Mouse (Mus musculus): ENCODE measurements around the gene Jak1.

Gene Jak1

DNA sequence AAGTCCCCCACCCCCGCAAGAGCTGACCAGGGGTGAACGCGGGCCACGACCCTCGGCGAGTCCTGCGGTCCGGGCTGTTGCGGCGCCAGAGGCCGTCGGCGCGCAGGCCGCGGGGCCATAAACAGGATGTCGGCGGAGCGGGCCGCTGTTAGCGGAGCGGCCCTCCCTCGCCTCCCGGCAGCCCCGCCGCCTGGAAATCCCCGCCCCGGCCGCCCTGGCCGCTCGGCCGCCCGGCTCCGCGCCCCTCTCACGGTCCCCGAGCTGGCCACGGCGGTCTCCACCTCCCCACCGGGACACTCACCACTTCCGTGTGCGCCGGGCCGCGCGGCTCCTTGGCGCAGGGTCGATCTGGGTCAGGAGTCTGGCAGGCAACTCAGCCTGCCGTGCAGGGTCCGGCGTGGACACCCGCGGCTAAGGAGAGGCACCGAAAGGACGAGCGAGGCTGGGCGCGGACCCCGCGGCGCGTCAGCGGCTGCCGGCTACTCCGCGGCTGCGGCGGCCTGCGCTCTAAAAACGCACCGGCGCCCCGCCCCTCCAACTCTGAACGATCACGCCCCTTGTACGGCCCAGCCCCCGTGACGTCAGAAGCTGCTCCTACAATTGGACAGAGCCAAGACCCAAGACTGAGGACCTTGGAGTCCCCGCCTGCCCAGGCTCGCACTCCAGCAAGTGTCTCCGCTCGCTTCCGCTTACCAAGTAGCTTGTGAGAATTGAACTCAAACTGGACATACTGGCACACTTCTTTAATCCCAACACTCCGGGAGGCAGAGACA lies at the start of gene Jak1:
Jak1 (minus strand) TSS at position 542 of the 773 bp plus-strand sequence.
- peak; percentile 98 for DNase-seq

DNA sequence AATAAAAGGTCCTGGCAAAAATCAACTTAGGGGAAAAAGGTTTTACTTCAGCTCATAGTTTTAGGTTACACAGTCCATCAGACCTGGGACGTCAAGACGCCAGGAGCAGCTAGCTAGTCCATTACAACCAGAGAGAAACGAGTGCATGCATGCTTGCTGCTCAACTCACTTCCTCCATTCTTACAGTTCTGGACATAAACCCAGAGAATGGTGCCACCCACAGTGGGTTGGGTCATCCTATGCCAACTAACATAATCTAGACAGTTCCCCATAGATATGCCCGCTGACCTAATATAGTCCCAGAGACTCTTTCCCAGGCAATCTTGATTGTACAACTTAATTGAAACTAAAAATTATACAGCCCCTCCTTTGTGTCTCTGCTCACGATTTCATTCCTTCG lies 47.0 kb upstream of the Jak1 start:
- DNase-seq, result no peak

DNA sequence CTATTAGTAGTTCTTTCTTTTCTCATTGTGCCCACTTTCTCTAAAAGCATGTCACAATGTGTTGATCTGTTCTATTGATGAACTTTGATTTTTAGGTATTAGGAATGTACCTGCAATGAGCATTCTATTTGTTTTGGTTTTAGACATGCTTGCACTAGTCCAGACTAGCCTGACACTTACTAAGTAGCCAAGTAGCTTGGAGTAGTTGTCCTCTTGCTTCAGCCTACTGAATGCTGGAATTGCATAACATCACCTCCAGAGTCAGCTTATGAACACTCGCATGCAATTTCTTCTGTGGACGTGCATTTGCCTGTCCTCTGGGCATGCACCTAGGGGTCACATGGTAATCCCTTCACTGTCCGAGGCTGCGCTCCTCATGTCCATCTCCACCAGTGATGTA lies 43.1 kb upstream of the Jak1 start:
- DNase-seq, result no peak

DNA sequence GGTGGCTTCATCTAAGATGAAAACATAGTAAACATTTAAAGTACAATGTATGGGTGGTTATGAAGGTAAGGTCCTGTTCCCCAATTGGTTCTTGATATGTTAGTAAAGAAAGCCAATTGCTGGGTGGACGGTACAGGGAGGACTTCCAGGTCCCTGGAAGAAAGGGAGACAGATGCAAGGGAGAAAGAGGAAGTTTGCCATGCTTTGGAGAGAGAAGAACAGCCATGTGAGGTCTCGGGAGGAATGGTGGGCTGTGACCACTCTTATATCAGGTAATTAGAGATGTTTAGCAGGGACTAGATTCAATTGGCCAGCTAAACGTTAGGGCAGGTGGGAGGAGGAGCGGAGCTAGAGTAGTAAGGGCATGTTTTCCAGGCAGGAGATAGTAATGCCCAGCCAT lies 42.2 kb upstream of the Jak1 start:
- DNase-seq, result no peak

DNA sequence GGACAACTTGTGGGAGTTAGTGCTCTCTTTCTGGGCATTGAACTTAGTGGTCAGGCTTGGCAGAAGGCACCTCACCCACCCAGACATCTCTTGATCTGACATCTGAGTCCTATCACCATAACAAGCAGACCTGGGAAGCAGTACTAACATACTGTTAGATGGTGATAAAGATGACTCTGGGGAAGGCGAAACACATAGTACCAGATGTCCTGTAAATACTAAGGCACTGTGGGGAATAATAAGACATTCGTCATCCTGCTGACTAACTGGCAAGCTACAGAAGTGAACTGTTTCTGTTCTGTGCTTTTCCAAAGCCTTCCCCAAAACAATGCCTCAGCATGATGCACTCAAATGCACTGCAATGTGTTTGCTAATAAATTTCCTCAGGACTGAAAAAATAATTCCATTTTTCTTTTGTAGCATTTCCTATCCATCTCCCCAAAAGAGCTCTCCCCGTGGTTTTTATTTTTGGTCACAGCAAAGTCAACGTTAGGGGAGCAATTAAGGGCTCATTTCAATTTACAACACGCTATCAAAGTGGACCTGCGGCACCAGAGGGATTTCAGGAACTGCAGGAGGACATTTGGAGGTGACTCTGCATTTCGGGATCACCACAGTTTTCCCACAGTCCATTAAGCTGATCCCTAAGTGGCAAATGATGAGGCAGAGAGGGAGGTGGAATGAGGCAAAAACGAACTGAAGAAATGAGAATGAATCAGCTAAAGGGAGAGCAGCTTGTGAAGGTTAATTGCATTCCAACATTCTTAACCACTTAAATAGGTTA lies 41.2 kb upstream of the Jak1 start:
- DNase-seq, result no peak

DNA sequence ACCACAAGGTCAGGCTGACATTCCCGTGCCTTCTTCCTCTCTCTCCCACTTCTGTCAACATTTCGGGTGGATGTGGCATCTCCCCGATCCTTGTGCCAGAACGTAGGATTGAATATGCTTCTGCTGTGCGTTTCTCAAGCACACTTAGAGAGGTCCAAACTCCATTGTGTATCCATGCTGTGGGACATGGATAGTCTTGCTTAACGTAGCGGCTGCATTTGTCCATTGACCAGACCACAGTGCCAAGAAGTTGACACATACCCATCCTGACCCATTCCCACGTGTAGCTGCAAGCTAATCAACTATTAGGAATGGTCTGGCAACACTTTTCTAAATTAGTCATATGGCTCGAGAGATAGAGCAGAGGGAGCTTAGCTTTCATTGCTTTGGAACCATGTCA lies 40.0 kb upstream of the Jak1 start:
- DNase-seq, result no peak

DNA sequence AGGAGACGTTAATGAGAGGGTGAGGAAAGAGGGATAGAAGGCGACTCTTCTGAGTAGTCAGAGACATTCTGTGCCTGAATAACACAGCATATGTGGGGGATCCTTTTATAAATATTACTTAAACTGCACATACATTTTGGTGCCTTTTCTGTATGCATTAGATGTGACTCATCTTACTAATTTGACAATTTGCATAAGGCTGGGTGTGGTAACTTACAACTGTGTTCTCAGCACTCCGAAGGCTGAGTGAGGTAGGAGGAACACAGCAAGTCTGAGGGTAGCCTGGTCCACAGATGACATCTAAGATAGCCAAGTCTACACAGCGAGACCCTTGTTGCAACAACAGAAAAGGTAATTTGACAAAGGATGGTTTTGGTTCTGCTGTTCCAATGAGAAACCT lies 39.0 kb upstream of the Jak1 start:
- DNase-seq, result no peak

DNA sequence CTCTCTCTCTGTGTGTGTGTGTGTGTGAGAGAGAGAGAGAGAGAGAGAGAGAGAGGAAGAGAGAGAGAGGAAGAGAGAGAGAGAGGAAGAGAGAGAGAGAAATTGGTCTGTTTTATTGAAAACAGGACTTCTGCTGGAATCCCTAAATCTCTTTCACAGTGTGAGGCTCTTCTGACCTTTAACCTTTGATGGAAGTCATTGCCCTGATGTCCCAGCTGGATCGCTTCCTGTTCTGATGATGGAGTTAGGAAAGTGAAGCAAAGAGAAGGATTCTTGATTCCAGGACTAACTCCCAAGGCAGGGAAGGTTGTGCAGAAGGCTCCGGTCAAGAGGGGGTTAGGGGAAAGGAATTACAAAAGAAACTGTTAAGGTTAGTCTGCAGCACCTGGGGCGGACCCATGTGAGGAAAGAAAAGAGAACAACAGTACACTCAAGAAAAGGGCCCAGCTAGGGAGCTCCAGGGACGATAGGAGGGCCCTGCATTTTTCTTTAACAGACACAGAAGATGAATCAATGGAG lies 35.4 kb upstream of the Jak1 start:
- no peak for DNase-seq

DNA sequence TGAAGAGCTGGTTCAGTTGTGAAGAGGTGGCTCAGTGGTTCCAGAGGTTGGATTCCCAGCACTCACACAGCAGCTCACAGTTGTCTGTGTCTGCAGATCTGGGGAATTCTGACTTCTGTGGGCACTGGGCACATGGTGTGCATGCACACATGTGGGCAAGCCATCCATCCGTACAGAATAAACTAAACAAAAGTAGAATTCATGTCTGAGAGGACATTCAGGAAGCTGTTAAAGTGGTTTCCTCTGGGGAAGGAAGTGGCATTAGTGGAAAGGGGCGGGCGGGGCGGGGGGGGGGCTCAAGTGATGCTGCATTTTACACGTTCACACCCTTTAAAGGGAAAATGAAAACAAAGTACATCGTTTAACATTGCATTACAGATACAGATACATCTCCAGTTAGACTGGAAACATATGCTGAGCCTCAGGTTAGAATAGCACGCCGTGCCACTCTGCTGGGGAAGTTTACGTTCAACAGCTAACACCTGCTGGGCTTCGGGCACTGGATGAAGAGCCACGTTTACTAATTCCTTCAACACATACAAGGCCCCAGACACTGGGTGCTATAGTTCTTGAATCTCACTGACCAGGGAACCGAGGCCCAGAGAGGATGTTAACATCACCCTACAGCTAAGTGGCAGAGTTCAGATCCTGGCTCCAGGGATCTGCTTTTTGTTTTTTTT lies 33.4 kb upstream of the Jak1 start:
- no peak for DNase-seq

DNA sequence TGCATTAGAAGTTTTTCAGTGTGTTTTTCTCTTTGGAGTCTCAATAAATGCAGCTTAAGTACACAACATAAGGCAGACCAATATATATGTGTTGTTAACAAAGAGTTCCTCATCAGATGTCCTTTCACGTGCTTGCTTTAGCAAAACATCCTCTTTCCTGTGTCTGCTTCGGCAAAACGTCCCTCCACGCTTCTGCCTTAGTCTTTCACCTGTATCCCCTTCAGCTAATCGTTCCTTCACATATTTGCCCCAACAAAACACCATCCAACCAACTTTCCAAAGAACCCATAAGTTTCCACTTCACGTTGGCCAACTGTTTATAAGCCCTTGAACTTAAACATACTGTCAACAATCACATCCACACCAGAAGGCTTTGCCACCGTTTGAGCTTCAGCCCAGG lies 31.8 kb upstream of the Jak1 start:
- no peak for DNase-seq

DNA sequence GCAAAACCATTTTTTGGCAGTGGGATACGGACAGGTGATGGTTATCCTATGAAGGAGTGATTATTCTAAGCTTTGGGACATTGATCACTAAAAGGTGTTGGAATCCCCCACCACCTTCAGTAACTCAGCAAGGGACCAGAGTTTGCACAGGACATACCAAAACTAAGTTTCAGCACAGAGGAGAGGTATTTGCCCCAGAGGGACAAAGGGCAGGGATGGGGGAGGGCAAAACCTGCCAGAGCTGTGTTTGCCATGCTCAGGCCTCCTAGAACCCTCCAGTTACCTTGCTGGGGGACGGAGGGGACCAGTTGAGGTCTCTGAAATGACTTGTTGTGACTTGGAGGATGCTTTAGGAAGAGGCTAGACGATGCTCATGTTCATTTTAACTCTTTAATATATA lies 30.7 kb upstream of the Jak1 start:
- DNase-seq, result no peak

DNA sequence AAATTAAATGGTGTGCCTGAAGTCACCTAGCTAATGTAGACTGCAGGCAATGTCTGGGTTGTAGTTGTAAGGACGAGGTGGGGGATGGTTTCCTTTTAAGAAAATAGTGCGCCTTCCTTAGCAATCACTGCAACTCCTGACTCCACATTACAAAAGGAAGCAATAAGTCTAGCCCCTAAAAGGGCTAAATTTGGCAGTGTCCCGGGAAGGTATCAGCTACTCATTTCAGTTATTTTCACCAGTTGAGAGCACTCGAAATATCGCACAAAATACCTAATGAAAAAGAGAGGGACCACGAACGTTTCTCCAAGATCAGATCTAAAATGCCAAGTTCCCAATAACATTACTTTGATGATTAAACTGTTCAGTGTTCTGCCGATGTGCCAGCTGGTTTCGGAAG lies 28.6 kb upstream of the Jak1 start:
- DNase-seq, result no peak

DNA sequence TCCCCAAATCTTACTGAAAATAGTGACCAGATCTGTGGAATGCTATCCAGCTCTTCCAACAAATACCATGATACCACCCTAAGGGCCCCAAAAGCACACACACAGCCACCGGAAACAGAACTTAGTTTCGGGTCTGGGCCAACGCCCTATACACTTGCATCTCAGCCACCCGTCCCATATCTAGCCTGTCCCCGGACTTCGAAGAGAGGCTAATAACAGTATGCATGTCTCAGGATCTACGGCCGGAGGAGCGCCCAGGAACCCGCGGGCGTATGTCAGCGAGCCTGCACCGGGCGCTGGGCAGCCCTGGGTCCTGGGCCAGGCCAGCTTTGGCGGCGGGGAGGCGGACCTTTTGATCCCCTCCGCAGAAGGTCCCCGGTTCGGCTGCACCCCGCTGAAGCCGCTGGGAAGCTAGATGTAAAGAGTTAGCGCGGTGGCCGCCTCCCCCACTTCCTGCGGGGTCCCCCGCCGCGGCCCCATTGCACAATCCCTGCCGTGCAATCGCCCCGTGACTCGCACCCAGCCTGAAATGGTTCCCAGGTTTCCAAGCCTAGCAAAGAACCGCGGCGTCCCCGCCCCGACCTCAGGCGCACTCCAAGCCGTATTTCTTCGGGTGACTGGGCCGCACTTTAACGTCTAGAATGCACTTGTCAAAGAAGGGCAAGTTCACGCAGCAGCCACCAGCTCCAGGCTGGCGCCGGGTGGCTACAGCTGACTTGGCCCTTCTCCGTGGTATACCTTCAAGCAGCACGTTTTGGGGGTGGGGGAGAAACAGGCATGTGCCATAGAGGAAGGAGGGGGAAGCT lies 27.9 kb upstream of the Jak1 start:
- DNase-seq, result peak; percentile 73

DNA sequence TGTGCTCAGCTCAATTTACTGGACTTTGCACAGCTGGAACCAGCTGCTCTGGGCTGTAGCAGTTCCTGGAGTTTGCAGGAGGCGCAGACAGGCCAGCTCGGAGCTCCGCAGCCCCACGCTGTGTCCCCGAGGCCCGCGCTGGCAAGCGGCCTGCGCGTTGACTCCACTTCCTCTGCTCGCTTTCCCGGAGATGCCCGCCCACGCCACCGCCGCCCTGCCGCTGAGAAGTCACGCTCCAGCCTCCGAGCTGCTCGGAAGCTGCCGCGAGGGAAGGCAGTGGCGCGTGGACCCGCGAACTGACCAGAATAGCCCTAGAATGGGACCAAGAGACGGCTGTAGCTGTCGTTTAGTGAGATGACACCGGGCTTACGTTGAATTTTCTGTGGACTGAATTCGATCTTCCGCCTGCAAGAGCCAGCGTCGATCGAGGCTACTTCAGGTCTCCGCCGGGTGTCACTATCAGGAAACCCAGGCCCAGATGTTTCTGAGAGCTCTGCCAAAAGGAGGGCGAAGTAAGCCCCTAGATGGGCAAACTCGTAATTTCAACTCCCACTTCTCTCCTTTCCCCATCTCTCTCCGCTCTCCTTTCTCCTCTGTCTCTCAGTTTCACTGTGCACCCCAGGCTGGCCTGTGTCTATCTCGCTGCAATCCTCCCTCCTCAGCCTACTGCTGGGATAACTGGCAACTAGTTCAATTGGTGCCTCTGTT lies 27.1 kb upstream of the Jak1 start:
- DNase-seq, result peak; percentile 88

DNA sequence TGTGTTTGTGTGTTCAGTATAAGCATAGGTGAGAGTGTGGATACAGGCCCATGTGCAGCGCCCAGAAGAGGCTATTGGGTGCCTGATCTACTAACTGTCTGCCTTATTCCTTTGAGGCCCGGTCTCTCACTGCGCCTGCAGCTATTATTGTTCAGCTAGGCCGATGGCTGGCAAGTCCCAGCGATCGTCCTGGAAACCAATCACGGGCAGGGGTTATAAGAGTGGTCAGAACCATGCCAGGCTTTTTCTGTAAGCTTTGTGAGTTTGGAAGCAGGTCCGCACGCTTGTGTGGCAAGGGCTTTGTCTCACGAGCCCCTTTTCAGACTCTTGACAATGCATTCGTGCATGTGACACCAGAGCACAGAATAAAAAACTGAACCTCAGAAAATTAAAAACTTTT lies 23.2 kb upstream of the Jak1 start:
- DNase-seq, result no peak

DNA sequence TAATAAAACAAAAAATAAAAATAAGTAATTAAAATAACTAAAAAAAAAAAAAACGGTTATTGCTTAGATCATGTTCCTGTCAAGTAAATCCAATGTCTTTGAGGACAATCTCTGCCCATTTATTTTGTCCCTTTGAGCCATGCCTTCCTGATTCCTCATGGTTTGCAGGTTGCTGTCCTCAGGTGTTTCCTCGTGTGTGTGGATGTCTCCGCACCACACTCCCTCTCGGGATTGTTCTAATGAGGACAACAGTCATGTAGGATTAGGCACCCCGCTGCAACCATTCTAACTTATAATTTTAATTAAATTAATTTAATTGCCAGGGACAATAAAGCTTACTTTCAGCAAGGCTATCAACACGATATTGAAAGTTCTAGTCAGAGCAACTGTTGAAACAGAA lies 21.5 kb upstream of the Jak1 start:
- DNase-seq, result no peak

DNA sequence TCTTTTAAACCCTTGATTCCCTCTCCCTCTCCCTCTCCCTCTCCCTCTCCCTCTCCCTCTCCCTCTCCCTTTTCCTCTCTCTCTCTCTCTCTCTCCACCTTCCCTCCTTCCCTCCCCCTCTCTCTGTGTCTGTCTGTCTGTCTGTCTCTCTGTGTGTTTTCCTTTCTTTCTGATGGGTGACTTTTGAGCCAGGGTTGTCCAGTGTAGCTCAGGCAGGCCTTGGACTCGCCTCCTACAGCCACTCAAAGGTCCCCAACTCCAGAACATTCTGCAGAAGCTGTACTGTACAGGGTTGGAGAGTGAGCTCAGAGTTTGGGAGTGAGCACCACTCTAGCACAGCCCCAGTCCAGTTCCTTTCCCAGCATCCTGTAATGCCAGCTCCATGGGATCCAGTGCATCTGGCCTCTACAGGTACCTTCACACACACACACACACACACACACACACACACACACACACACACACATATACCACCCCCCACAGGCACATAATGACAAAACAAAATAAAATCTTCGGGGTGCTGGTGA lies 20.9 kb upstream of the Jak1 start:
- DNase-seq, result no peak

DNA sequence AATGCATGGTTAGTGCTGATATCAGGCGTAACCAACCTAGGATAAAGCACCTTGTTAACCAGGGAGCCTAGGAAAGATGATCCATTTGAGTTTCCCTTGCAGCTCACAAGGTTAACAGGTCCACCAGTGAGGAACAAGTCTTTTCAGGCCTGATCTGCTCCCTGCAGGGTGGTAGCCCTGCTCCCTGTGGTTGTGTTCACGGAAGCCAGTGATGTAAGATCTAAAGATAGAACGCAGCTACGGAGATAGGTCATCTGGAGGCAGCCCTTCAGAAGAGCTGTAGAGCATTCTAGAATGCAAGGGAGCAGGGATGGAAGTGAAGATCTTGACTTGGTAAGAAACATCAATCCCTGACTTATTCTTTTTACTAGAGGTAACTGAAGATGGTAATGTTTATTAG lies 18.9 kb upstream of the Jak1 start:
- no peak for DNase-seq

DNA sequence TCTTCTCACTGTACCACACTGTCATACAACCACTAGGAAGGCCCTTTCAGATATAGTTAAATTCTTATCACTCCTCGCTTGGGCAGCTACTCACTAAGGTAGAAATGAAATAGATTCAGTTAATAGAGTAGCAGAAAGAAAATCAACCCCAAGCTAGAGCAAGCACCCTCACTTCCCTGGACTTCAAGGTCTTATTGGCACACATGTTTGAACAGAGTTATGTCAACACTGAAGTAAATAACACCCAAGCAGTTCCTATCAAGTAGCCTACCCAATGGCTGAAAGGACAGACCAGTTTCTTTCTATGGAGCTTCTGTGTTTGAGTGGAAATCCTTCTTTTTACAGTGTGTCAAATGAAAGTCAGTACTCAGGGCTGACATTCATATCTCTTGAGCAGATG lies 17.2 kb upstream of the Jak1 start:
- no peak for DNase-seq

DNA sequence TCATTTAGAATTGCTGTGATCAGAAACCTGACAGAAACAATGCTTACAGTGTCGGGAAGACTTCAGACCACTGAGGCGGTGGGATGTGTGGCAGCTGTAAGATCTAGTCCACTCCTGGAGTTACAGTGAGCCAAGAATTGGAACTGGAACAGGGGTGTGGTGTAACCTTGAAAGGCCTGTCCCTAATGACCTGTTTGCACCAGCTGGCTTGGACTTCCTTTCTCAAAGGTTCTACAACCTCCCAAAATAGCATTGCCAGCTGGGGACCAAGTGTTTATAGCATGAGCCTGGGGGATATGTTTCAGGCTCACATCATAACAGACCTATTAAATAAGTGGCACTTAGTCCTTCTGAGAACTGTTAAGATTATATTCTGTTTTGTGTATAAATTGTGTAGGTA lies 15.0 kb upstream of the Jak1 start:
- DNase-seq, result no peak

DNA sequence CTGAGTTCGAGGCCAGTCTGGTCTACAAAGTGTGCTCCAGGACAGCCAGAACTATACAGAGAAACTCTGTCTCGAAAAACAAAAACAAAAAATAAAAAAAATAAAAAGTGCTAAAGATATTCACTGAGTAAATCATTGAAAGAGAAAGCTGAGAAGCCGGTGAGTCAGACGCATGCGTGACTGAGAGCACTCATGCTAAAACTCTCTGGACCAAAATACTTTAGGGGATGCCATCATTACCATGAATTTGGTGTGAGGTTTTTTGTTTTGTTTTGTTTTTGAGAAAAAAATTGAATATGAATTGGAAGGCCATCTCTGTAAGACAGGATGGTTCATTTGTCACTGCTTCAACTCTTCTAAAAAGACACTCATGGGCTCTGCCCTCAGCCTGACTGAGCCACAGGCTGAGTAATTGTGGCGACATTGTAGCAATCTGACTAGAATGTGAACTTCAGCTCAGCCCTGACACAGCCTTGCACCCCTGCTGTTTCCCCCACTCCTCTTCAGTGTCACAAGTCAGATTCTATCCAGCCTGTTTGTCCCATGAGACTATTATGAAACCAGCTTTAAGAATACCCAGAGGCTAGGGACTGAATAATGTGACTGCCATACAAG lies 11.5 kb upstream of the Jak1 start:
- no peak for DNase-seq

DNA sequence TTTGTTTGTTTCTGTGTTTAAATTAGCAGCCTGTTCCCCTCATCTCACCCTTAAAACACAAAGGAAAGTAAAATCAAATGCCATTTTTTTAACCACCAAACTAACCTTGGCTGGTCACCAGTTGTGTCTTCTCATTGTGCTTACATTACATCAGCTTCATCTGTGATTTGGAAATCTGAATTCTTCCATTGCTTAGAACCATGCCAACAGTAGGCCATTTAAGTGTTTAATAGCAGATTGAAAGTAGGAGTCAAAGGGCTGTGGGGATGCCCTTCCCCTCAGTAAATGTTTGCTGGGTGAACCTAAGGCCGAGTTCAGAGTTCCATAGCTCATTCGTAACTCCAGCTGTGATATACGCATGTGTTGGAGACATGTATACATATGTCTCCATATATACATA lies 10.8 kb upstream of the Jak1 start:
- DNase-seq, result no peak

Measured in thymus, postnatal 14 days (tissue).